Mouse (Mus musculus) embryonic fibroblast, embryonic 13.5 days (primary cell): Measurements from ENCODE around the gene Klhl42.

Experiments
- CTCF ChIP-seq: IDR thresholded peaks from 2 replicates; pipeline ENCODE4 v1.5.1; 2011; ENCODE audit warnings: mild to moderate bottlenecking, control low read depth, low read length, moderate library complexity, borderline replicate concordance; ENCODE audit not compliant: insufficient read depth
- POLR2A ChIP-seq: IDR thresholded peaks from 2 replicates; pipeline ENCODE4 v1.6.1; 2011; ENCODE audit warnings: low read depth, mild to moderate bottlenecking, control low read depth, low read length, moderate library complexity

GRCm38 (mm10) chr6:147118190-147118589, 27.0 kb downstream of the Klhl42 start:
- TF ChIP-seq CTCF (no peak), POLR2A (no peak)
